Mouse (Mus musculus) c-Kit-positive CD71-negative TER-119-negative erythroid progenitor cells, embryonic 14.5 days (primary cell): ENCODE results near the gene Olfr1018.

Experiments
- DNase-seq: peaks from one replicate; pipeline ENCODE4 v3.0.0-alpha.2; 2013; ENCODE audit warnings: low read depth

Gene Olfr1018

DNA sequence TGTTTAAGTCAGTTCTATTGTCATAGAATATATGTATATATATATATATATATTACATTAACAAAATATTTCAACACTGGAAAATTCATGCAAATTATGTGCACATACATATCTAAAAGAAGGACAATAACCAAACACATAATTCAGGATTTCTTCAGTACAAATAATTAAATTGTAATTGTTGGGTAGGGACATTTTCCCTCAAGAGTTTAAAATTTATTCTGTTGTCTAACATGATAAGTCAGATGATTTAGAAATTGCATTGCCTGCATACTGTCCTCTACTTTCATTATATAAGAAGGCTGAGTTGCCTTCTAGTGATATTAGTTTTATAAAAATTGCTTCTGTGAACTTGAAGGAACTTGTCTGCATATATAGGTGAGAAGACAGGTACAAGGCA lies at the start of gene Olfr1018:
Gene Olfr1018 (plus strand): TSS at position 301 of the 400 bp plus-strand sequence.
- no peak for DNase-seq

DNA sequence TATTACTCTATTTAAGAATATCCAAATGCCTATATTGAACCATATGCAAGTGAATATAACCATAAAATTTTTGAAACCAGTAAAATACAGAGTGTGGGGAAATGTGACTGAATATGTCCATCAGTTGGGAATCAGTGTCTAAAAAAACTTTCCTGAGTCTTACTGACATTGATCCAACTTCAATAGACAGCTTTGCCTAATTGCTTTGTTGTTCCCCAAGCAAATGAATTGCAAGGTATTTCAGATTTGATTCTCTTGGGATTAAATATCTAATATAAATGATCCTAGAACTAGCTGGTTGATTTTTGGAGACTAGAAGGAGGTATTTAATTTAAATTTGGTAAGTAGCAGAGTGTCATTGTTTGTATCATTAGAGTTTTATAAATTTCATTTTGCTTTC lies 45.9 kb upstream of the Olfr1018 start, which contains the start of gene Olfr1014:
Gene Olfr1014 (plus strand): TSS at position 301 of the 400 bp plus-strand sequence.
- DNase-seq: no peak

DNA sequence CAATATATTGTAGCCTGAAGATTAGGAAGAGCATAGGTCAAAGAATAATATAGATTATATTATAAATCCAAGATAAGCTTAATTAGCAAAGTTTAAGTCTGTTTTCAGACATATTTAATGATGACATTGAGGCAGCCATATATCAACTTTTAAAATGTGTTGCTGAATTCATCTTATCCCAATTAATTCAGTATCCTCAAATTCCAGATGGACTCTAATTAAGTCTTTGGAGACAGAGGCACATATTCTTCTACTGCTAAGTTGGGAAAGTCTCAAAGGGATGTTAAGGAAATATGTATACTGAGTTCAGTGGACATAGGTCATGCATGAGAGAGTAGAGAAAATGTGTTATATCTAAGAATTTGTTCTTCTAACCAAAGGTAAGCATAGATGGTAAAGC lies 36.6 kb upstream of the Olfr1018 start, which contains the start of gene Olfr1015:
Gene Olfr1015 (plus strand): TSS at position 301 of the 400 bp plus-strand sequence.
- no peak for DNase-seq

DNA sequence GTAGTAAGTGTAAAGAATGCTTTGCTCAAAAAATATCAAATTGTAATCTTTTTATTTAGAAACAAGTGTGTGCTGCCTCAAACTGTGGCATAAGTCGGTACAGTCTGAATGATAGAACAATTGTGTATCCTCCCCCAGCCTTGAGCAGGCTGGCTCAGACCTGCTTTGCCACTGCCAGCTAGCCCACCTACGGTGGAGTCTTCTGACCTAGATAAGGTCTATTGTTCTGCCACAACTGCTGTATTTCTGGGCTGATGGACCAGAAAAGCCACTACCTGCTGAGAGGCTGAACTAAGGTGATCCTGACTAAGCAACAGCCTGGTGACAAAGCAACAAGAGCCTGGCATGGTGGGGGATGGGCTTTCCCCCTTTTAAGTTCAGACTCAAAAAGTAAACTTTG lies 25.9 kb upstream of the Olfr1018 start:
- no peak for DNase-seq

DNA sequence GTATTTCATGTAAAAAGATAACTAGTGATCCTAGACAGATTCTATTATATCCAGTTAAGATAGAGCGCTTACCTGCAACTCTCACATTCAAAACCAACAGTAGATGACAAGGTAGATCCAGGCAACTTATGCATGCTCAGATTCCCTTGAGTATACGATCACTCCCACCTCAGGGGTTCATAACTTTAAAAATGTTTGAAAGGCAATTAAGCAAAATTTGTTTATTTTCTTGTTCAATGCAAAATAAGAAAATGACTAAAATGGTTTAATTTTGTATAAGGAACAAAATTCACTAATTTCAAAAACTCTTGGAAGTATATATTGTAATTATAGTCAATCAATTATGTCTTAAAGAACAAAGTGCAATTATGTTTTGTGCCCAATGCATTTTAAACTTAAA lies 15.8 kb upstream of the Olfr1018 start, which contains the start of gene Olfr1016:
Gene Olfr1016 (minus strand): TSS at position 101 of the 400 bp plus-strand sequence.
- no peak for DNase-seq

DNA sequence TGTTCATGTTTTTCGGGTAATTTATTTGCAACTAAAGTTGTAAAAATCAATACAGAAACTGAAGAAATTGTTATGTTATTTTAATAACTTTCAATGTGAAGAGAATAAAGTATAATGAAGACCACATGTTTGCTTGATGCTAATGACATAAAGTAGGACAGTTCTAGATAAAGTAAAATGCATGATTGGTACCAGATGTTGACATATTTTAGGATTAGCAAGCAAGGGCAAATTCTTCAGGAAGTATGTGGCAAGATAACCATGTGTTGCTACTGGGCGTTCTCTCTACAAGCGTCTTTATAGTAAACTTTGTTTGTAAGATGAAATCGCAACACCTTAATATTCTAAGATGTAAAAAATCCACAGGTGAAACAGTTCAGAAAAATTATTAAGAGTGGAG lies 13.8 kb upstream of the Olfr1018 start:
- DNase-seq: no peak

DNA sequence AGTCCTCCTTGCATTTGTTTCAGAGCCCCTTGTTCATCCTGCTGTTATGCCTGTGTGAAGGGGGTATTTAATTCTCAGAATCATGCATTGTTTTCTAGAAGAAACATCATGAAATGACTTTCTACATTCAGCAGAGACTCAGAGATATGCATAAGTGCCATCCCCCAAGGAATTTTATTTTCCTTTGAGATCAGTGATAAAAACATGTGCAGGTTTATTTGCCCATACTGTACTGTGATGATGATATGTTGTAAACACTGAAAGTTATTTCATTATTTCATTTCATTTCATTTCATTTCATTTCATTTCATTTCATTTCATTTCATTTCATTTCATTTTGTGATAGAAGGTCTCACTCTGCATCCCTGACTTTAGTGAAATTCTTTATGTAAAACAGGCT lies 27.1 kb downstream of the Olfr1018 start, which contains the start of gene Olfr1019:
Gene Olfr1019 (minus strand): TSS at position 101 of the 400 bp plus-strand sequence.
- DNase-seq: no peak

DNA sequence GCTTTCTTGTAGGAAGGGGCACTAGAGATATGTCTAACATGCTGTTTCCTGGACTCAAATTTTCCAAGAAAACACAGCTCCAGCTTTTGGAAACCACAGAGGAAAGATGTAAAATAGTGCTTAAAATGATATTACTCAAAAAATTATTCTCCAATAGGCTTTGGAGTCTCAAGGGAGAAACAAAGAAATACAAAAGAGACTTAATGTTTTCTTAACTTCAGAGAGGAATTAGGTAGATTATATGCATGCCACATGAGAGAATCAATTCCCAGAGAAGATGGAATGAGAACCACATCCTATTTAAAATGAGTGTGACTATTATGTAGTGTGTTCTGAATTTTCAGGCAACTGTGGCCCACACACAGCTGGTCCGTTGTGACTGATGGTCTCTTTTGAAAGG lies 28.5 kb downstream of the Olfr1018 start, which contains the start of gene Olfr1020:
Gene Olfr1020 (plus strand): TSS at position 301 of the 400 bp plus-strand sequence.
- DNase-seq: no peak

DNA sequence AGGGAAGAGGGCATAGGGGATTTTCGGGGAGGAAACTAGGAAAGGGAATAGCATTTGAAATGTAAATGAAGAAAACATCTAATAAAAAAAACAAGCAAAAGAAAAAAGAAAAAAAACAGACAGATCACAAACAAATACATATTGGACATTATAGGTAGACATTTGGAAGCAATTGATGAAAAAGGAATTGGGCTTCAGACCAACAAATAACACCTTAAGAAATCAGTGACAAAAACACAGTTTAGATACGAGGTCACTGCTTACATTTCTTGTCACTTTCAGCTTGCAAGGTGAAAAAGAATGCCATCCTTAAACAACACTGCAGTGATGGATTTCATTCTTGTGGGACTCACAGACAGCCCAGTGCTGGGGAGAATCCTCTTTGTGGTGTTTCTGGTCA lies 50.0 kb downstream of the Olfr1018 start, which contains the start of gene Olfr1022:
Gene Olfr1022 (plus strand): TSS at position 301 of the 400 bp plus-strand sequence.
- no peak for DNase-seq
